Mouse (Mus musculus) lung, postnatal 25 days (tissue): ENCODE data around the gene Smoc1.
A peak's percentile ranks its signal among the peaks of the same experiment; 100 is the strongest.

ENCODE experiments used
- DNase-seq: peaks from one replicate; pipeline ENCODE4 v3.0.0; 2022; ENCODE audit warnings: low spot score

The Smoc1 gene

GRCm38 (mm10) chr12:81081031-81081430 is 54.4 kb downstream of the Smoc1 start:
- no peak for DNase-seq

- no peak for DNase-seq
Measured at GRCm38 (mm10) chr12:81083146-81083545, 56.5 kb downstream of the Smoc1 start.

- no peak for DNase-seq
Measured at GRCm38 (mm10) chr12:81085244-81085643, 58.6 kb downstream of the Smoc1 start.

- no peak for DNase-seq
Measured at GRCm38 (mm10) chr12:81088131-81088530, 61.5 kb downstream of the Smoc1 start.

- DNase-seq = no peak
Measured at GRCm38 (mm10) chr12:81091641-81092040, 65.0 kb downstream of the Smoc1 start.

GRCm38 (mm10) chr12:81092641-81093040 is 66.0 kb downstream of the Smoc1 start:
- no peak for DNase-seq

- no peak for DNase-seq
Measured at GRCm38 (mm10) chr12:81093211-81093610, 66.6 kb downstream of the Smoc1 start.

- DNase-seq = no peak
Measured at GRCm38 (mm10) chr12:81094766-81095405, 68.3 kb downstream of the Smoc1 start.

- no peak for DNase-seq
Measured at GRCm38 (mm10) chr12:81097267-81097666, 70.7 kb downstream of the Smoc1 start.

- DNase-seq = no peak
Measured at GRCm38 (mm10) chr12:81097738-81098137, 71.1 kb downstream of the Smoc1 start.

- DNase-seq = no peak
Measured at GRCm38 (mm10) chr12:81099161-81099560, 72.6 kb downstream of the Smoc1 start.

- no peak for DNase-seq
Measured at GRCm38 (mm10) chr12:81101691-81102090, 75.1 kb downstream of the Smoc1 start.

- DNase-seq = no peak
Measured at GRCm38 (mm10) chr12:81104546-81104945, 77.9 kb downstream of the Smoc1 start.

- DNase-seq = no peak
Measured at GRCm38 (mm10) chr12:81105721-81106633, 79.4 kb downstream of the Smoc1 start.

- DNase-seq = no peak
Measured at GRCm38 (mm10) chr12:81107278-81108100, 80.9 kb downstream of the Smoc1 start.

- DNase-seq = peak; percentile 53
Measured at GRCm38 (mm10) chr12:81108600-81109011, 82.0 kb downstream of the Smoc1 start.

- no peak for DNase-seq
Measured at GRCm38 (mm10) chr12:81110006-81110405, 83.4 kb downstream of the Smoc1 start.

GRCm38 (mm10) chr12:81112321-81112720 is 85.7 kb downstream of the Smoc1 start:
- peak; percentile 19 for DNase-seq

- no peak for DNase-seq
Measured at GRCm38 (mm10) chr12:81120301-81120700, 93.7 kb downstream of the Smoc1 start.

- no peak for DNase-seq
Measured at GRCm38 (mm10) chr12:81123793-81124192, 97.2 kb downstream of the Smoc1 start.

- no peak for DNase-seq
Measured at GRCm38 (mm10) chr12:81126842-81127241, 100.2 kb downstream of the Smoc1 start.

- DNase-seq = no peak
Measured at GRCm38 (mm10) chr12:81128693-81129092, 102.1 kb downstream of the Smoc1 start.
